Mouse (Mus musculus) kidney, postnatal 25 days (tissue): ENCODE results near the gene Ssbp1.

ENCODE experiments used
- DNase-seq, 2 experiments: peaks; one replicate each; pipeline ENCODE4 v3.0.0; 2021; ENCODE audit warnings: mixed read lengths in 2 of 2

Gene Ssbp1

GRCm38 (mm10) chr6:40470916-40471719 is at the start of gene Ssbp1:
Gene Ssbp1, plus strand, starts transcription at chr6:40471352.
- DNase-seq: peak; percentile 94 to 96

GRCm38 (mm10) chr6:40423013-40423412 is 48.1 kb upstream of the Ssbp1 start:
- DNase-seq: no peak

- peak; percentile 53 to 70 for DNase-seq
Measured at GRCm38 (mm10) chr6:40423774-40424173, 47.4 kb upstream of the Ssbp1 start.

- no peak for DNase-seq
Measured at GRCm38 (mm10) chr6:40427441-40427840, 43.7 kb upstream of the Ssbp1 start.

DNA sequence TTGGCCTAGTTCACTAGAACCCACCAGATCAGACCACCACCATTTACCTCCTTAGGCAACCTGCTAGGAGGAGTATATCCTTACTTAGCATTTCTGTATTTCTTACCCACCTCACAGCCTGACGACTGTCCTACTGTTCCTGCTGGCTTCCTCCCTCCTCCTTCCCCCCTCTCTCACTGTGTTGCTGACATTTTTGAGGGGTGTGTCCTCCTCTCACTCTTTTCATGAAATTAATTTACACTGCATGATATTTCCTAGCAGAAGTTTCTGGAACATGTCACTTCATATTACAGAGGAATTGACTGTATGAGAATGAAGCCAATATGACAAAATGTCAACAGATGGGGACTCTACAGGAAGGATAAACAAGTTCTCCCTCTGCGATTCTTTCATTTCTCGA is 42.5 kb upstream of the Ssbp1 start:
- no peak for DNase-seq

- DNase-seq: no peak
Measured at GRCm38 (mm10) chr6:40429521-40429931, 41.6 kb upstream of the Ssbp1 start.

DNA sequence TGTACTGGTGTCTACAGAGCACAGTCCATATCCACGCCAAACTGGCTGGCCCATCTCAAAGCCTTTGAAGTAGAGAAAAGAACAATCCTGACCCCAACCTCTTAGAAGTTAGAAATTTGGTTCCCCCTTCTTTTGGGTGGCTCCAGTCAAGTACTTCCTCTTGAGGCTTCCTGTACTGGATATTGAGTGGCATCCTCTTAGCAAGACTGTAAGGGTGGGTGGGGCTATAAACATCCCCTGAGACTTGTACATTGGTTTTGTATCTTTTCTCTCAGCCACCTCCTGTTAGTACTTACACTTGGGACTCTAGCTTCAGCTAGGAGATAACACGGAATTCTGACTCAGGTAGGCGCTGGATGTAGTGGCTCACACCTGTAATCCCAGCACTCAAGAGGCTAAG is 40.9 kb upstream of the Ssbp1 start:
- DNase-seq: no peak

- DNase-seq: no peak
Measured at GRCm38 (mm10) chr6:40430878-40431277, 40.3 kb upstream of the Ssbp1 start.

GRCm38 (mm10) chr6:40431356-40431755 is 39.8 kb upstream of the Ssbp1 start:
- no peak for DNase-seq

DNA sequence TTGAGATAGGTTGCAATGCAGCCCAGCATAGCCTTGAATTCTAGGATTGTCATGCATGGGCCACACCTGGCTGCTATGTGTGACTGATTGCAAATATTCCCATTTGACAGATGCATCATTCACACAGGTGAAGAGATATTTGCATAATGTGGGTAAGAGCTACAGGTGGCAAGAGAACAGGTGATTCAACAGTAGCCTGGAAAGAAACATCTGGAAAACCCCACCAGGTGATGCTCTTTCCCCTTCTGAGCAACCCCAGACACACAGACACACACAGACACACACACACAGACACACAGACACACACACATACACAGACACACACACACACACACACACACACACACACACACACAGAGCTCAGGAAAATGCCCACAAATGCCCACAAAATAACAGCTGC is 39.3 kb upstream of the Ssbp1 start:
- no peak for DNase-seq

DNA sequence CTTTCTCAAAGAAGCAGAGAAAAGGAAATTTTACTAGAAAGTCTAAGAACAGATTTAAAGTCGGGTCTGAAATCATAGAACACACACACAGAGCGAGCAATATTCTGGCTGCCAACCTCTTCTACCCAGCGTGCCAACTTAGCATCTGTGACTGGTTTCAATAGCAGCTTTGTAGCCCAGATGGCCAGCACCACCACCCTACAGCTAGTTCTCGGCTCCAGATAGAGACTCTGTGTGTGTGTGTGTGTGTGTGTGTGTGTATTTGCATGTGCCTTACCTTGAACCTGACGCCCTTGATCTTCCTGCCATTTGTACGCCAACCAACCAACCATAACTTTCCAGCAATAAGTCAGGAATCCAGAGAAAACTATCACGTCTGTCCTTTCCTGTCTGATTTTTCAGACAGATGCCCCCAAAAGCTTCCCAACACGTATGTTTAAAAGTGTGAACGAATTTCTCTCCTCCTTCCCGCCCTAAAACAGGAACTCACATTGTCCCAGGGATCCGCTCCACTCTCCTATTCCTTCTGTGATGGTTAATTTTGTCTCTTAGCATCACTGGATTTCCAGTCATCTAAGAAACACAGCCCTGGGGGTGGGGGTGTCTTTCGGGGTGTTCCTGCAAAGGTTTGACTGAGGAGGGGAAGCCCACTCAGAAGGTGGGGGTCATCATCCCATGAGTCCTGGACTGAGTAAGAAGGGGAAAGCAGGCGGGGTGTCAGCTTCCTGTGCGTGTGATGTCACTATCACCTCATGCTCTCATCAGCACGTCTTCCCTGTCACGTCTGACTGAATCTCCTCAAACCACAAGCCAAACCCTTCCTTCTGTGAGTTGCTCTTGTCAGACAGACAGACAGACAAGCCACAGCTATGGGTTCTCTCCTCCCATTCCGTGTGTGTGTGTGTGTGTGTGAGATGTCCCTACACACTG is 38.5 kb upstream of the Ssbp1 start:
- DNase-seq: no peak

DNA sequence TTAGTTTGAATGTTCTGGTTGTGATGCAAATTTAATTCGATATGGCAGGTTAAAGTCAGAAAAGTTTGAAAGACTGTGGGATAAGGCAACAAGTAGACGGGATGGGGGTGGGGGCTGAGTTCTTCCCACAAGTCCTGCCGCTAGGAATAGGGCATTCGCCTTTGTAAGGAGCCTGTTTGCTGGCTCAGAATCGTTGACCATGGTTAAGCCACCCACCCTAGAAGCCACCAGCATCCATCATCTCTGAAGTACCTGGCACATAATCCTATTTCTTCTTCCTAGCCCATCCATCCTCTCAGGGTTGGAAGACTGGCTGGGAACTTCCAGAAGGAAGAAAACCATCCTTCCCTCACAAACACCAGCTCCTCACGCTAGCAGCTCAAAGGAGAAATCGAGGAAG is 36.5 kb upstream of the Ssbp1 start:
- DNase-seq: no peak

GRCm38 (mm10) chr6:40435151-40436046 is 35.8 kb upstream of the Ssbp1 start:
- peak; percentile 14 to 44 for DNase-seq

GRCm38 (mm10) chr6:40436047-40436483 is 35.1 kb upstream of the Ssbp1 start, which contains the start of gene E330009J07Rik:
Gene E330009J07Rik, minus strand, starts transcription at chr6:40436135.
- peak; percentile 87 to 90 for DNase-seq

- DNase-seq: no peak
Measured at GRCm38 (mm10) chr6:40438936-40439335, 32.2 kb upstream of the Ssbp1 start, which contains the start of gene Wee2. Gene Wee2, plus strand, starts transcription at chr6:40439088.

GRCm38 (mm10) chr6:40439731-40440130 is 31.4 kb upstream of the Ssbp1 start:
- DNase-seq: no peak

- DNase-seq: no peak
Measured at GRCm38 (mm10) chr6:40441276-40441675, 29.9 kb upstream of the Ssbp1 start.

- no peak for DNase-seq
Measured at GRCm38 (mm10) chr6:40441755-40442154, 29.4 kb upstream of the Ssbp1 start.

DNA sequence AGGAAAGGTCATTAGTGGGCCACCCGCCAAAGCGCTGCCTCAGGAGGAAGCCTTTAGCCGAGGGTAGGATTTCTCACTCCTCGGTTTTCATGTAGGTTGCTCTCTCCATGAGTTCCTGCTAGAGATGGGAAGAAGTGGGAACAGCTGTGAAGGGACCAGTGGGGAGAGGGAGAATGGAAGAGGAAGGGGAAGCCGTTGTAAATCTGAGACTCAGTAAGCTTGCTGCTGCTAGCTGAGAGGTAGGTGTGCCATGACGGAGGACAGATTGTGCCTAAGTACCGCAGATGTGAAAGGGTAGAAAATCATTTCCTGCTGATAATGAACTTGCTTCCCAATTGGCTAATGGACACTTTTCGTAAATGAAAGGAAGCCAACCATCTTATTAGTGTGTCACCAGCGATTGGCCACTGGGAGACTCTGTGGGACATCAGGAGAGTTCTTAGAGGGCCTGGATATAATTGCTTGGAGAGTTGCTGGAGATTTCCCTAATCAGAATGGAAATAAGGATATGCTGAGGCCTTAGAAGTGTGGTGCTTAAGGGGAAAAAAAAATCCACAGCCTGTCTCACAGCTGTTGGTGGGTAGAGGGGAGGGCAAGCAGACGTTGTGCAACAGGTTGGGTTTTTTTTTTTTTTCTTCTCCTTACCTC is 27.7 kb upstream of the Ssbp1 start:
- no peak for DNase-seq

DNA sequence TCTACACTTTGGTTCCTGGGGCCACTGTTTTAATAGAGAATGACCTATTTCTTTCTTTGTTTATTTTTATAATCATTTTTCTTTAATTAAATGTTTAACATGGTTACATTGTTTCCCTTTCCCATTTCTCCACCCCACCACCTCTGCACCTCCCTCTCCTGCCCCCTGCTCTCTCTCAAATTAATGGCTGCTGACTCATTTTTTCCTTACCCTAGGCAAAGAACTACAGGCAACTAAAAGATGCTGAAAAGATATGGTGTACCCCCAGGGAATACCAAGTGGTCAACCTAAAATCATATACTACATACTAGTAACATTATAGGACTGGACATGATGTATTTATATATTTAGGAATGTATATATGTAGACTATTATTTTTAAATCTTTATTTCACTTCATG is 22.5 kb upstream of the Ssbp1 start:
- no peak for DNase-seq

GRCm38 (mm10) chr6:40454436-40455041 is 16.6 kb upstream of the Ssbp1 start:
- DNase-seq: no peak
